Mouse (Mus musculus) liver, postnatal 0 days (tissue): ENCODE measurements at regions not wholly inside any gene's neighbourhood (a gene's known extent, or its start where the extent isn't known, plus 50 kb on each side); places are given as distances from the start of the nearest gene placed in this dataset.

ENCODE experiments used
- ATAC-seq: fragments of 200-750 bp; cut with Nextera tagmentation; 2 replicates; pipeline ENCODE4 v1.8.0; 2017; ENCODE audit warnings: mild to moderate bottlenecking, moderate library complexity
- DNase-seq: peaks from one replicate; pipeline ENCODE4 v3.0.0-alpha.2; 2016
- H3K27ac ChIP-seq: fragments of 300-500 bp; sonication (generic); 2 replicates; pipeline ENCODE4 v1.5.1; 2014; ENCODE audit warnings: antibody characterized with exemption, moderate library complexity, mild to moderate bottlenecking, low read depth
- H3K27me3 ChIP-seq: fragments of 300-500 bp; sonication (generic); 2 replicates; pipeline ENCODE4 v1.6.1; 2014; ENCODE audit warnings: low read length, control low read depth, mixed read lengths; ENCODE audit not compliant: insufficient read depth
- H3K36me3 ChIP-seq: fragments of 300-500 bp; sonication (generic); replicated peaks from 2 replicates; pipeline ENCODE4 v1.6.1; 2014; ENCODE audit warnings: mild to moderate bottlenecking, control low read depth, low read length, moderate library complexity, mixed read lengths; ENCODE audit not compliant: insufficient read depth
- H3K4me1 ChIP-seq: fragments of 300-500 bp; sonication (generic); 2 replicates; pipeline ENCODE4 v1.6.1; 2014; ENCODE audit warnings: antibody characterized with exemption, mild to moderate bottlenecking, control low read depth; ENCODE audit not compliant: insufficient read depth
- H3K4me2 ChIP-seq: fragments of 300-500 bp; sonication (generic); 2 replicates; pipeline ENCODE4 v1.6.1; 2014; ENCODE audit warnings: low read depth, mild to moderate bottlenecking, low read length, moderate library complexity, mixed read lengths
- H3K4me3 ChIP-seq: fragments of 300-500 bp; sonication (generic); 2 replicates; pipeline ENCODE4 v1.5.1; 2014; ENCODE audit warnings: low read depth, low read length
- H3K9ac ChIP-seq: fragments of 300-500 bp; sonication (generic); replicated peaks from 2 replicates; pipeline ENCODE4 v1.6.1; 2014; ENCODE audit warnings: mild to moderate bottlenecking, moderate library complexity
- H3K9me3 ChIP-seq: fragments of 300-500 bp; sonication (generic); 2 replicates; pipeline ENCODE4 v1.6.1; 2016; ENCODE audit warnings: mild to moderate bottlenecking, control low read depth, low read length, mixed read lengths
- CTCF ChIP-seq: sonication (generic); IDR thresholded peaks from 2 replicates; pipeline ENCODE4 v1.5.1; 2016; ENCODE audit warnings: antibody characterized with exemption, low read depth
- EP300 ChIP-seq: IDR thresholded peaks from 2 replicates; pipeline ENCODE4 v1.6.1; 2016; ENCODE audit warnings: antibody characterized with exemption, low read depth, mild to moderate bottlenecking
- WGBS: fragments of 180-500 bp; shearing (Covaris S2); extraction: QIAGEN DNeasy Blood & Tissue Kit; methylation state at CpG from one replicate; pipeline ENCODE4 v1.1.7; 2014; ENCODE audit not compliant: insufficient replicate concordance; 5-methylcytosine and 5-hydroxymethylcytosine counted together

DNA sequence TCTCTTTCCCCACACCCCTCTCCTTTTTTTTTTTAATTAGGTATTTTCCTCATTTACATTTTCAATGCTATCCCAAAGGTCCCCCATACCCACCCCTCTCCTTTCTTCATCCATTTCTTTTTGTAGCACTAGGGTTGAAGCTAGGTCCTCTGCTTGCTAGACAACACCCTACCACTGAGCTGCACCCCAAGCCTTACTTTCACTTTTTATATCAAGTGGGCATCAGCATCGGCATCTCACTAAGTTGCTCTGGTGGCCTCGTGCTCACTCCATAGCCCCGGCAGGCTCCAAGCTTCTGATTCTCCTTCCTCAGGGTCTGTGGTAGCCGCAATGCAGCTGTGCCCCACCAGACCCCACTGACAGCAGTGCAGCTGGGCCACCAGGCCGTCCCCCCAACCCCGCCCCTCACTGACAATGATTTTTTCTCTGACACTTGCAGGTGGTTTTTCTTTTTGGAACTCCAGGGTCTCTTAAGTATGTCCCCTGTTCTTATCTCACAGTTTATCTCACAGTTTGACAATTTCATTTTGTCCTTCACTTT is 77.5 kb downstream of the Nufip1 start:
- no peak for DNase-seq
- Histone ChIP-seq H3K36me3 (no peaks in the 10 kb centered on the region), H3K9me3 (no peaks in the 10 kb centered on the region), H3K4me3 (no peak overlapping the region), H3K4me2 (no peak overlapping the region), H3K4me1 (no peaks in the 10 kb centered on the region), H3K9ac (no peak overlapping the region), H3K27ac (no peak overlapping the region), H3K27me3 (no peaks in the 10 kb centered on the region)
- no peak for ATAC-seq
- TF ChIP-seq EP300, result no peak
- TF ChIP-seq CTCF, result no peak
- 74% methylated on average over 6 of the region's 6 CpGs for WGBS

DNA sequence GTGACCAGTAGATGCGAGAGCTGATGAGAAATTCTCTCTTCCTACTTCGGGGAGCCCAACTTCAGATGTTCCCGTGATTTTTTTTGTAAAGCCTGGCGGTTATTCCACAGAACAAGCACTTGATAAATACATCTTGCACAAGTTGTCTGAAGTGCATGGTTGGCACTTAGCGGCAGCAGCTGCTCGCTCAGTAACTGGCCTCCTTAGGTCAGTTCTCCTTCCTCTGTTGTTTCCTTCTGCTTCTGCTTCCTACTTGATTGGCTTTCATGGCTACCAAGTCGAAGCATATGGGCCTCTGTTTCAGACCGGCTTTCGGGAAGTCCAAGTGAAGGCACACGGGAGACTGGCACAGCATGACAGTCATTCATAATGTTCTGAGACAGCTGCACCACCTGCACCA is 84.6 kb downstream of the Nufip1 start:
- DNase-seq (no peak), ATAC-seq (no peak)
- Histone ChIP-seq H3K4me1 (no peaks in the 10 kb centered on the region), H3K27ac (no peak overlapping the region), H3K4me3 (no peak overlapping the region), H3K27me3 (no peaks in the 10 kb centered on the region), H3K9me3 (no peaks in the 10 kb centered on the region), H3K9ac (no peak overlapping the region), H3K4me2 (no peak overlapping the region), H3K36me3 (no peaks in the 10 kb centered on the region)
- no peak for TF ChIP-seq CTCF
- TF ChIP-seq EP300, result no peak
- 39% methylated on average over 10 of the region's 10 CpGs for WGBS

- TF ChIP-seq CTCF (no peak), EP300 (no peak)
- Histone ChIP-seq H3K27ac (no peak overlapping the region), H3K9ac (no peak overlapping the region), H3K4me2 (no peak overlapping the region), H3K4me1 (no peaks in the 10 kb centered on the region), H3K36me3 (no peaks in the 10 kb centered on the region), H3K9me3 (no peaks in the 10 kb centered on the region), H3K4me3 (no peak overlapping the region), H3K27me3 (no peaks in the 10 kb centered on the region)
- WGBS, result 77% methylated on average over 2 of the region's 2 CpGs
- DNase-seq (no peak), ATAC-seq (no peak)
Measured at GRCm38 (mm10) chr14:76197357-76197756, 86.7 kb downstream of the Nufip1 start.

DNA sequence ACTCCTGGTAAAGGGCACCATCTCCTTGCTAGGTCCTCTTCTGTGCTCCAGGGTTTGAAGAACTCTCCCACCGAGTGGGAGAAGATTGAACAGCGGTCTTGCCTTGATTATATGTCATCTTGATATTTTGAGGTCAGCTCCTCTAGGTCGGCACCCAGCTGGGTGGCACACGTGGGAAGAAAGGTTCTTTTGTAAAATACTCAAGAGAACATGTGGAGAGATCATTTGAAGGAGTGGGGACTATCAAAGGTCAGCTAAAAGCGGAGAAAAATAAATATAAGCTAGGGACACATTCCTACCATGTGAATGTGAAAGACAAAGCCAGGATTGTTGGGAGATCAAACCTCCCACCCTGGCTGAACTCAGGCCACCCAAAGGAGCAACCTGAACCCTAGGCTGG is 87.7 kb downstream of the Nufip1 start:
- WGBS, result 62% methylated on average over 5 of the region's 5 CpGs

DNA sequence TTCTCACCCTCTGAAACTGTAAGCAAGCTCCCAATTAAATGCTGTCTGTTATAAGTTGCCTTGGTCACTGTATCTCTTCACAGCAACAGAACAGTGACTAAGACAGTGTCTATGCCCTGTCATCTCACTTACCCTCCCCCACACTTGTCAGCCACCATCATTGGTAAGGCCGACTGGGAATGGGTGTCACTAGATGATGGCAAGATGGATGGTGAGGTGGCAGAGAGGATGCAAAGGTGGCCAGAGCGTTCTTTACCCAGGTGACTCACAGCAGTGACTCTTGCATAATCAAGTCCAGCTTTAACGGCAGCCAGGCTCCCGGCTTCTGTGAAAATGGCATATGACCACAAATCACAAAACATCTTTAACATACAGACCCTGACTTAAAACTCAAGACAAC is 91.9 kb downstream of the Nufip1 start:
- TF ChIP-seq EP300 (no peak), CTCF (no peak)
- no peaks in the 10 kb centered on the region; the same call in 1 of the 2 replicates for H3K9me3 ChIP-seq
- no peak for DNase-seq
- no peak overlapping the region for H3K9ac ChIP-seq
- no peak for ATAC-seq
- H3K27ac ChIP-seq, result no peak overlapping the region
- no peaks in the 10 kb centered on the region for H3K36me3 ChIP-seq
- 80% methylated on average over 4 of the region's 4 CpGs for WGBS
- no peak overlapping the region for H3K4me2 ChIP-seq
- H3K4me1 ChIP-seq, result no peaks in the 10 kb centered on the region
- no peaks in the 10 kb centered on the region for H3K27me3 ChIP-seq
- H3K4me3 ChIP-seq, result no peak overlapping the region

More for the DNA sequence above, 87.7 kb downstream of the Nufip1 start:
- Histone ChIP-seq H3K27ac (no peak overlapping the region), H3K36me3 (no peaks in the 10 kb centered on the region), H3K4me2 (no peak overlapping the region), H3K27me3 (no peaks in the 10 kb centered on the region), H3K4me1 (no peaks in the 10 kb centered on the region), H3K4me3 (no peak overlapping the region), H3K9ac (no peak overlapping the region), H3K9me3 (no peaks in the 10 kb centered on the region; the same call in 1 of the 2 replicates)
- ATAC-seq (no peak), DNase-seq (no peak)
- TF ChIP-seq EP300, result no peak
- TF ChIP-seq CTCF, result no peak

DNA sequence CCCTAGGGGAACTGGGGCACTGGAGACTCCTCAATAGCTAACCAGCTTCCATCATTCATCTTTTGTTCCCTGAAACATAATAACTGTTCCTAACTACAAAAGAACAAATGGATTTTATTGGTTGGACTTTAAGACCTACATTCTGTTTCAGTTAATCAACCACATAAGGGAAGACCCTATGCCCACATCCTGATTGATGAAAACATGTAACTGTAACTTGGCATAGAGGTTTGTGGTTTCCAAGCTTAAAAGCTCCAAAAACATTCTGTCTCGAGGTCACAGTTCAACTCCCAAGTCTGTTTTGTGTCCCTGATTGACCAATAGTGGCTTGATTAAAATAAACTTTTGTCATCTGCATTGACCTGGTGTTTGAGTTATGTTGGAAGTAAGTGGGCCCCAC is 92.4 kb downstream of the Nufip1 start:
- no peak overlapping the region for H3K4me2 ChIP-seq
- H3K27ac ChIP-seq, result no peak overlapping the region
- no peaks in the 10 kb centered on the region for H3K4me1 ChIP-seq
- H3K9ac ChIP-seq, result no peak overlapping the region
- no peaks in the 10 kb centered on the region for H3K27me3 ChIP-seq
- no peak for DNase-seq
- WGBS, result 43% methylated on average over 1 of the region's 1 CpGs
- no peak for ATAC-seq
- TF ChIP-seq CTCF (no peak), EP300 (no peak)
- H3K36me3 ChIP-seq, result no peaks in the 10 kb centered on the region
- no peaks in the 10 kb centered on the region; the same call in 1 of the 2 replicates for H3K9me3 ChIP-seq
- no peak overlapping the region for H3K4me3 ChIP-seq
